Mouse (Mus musculus) heart, adult 8-10 months (tissue): ENCODE results near the gene Mettl3. TPM values are rescaled to one million over a fixed set of nuclear protein-coding genes. Genes with fewer than 3 reads are reported as not detected.

ENCODE experiments used
- DNase-seq: peaks from one replicate; pipeline ENCODE4 v3.0.0; 2022; ENCODE audit warnings: low spot score
- total RNA-seq, 4 experiments: library from RNA; stranded (reverse); gene quantifications; 2 replicates each; pipeline ENCODE4 v1.2.4; 2022

The Mettl3 gene
- total RNA-seq, 4 experiments from 2014 or later = 13.9 to 19.3 (median 16.3) TPM

- DNase-seq = no peak
Measured at GRCm38 (mm10) chr14:52295558-52296264, 9.2 kb downstream of the Mettl3 start.

DNA sequence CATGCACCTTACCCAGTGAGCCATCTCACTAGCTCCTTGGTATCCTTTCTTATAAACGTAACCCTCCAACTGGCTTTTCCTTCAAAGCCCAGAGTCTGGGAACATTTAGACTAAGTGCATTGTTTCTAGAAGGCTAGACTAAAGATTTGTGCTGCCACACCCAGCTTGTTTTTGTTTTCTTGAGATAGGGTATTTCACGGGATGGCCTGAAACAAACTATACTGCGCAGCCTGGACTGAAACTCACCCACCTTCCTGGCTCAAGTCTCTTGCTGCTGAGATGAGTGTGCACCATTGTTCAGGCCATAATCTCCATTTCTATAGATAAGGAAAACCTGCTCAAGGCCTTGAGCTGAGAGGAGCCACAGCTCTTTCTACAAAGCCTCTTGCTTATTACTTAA is 20.7 kb downstream of the Mettl3 start:
- no peak for DNase-seq

DNA sequence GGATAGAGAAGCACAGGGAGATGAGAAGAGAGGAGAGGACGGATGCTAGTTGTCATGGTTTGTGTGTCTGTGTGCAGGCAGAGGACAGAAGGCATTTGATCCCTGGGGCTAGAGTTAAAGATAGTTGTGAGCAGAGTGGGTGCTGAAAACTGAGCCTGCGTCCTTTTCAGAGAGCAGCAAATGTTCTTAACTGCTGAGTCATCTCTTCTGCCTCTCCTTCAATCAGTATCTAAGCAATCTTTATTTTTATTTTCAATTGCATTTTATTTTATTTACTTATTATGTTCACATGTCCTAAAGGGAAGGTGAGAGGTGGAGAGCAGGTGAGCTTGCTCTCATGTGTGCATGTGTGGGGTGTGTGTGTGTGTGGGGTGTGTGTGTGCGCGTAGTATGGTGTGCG is 21.3 kb downstream of the Mettl3 start:
- no peak for DNase-seq

DNA sequence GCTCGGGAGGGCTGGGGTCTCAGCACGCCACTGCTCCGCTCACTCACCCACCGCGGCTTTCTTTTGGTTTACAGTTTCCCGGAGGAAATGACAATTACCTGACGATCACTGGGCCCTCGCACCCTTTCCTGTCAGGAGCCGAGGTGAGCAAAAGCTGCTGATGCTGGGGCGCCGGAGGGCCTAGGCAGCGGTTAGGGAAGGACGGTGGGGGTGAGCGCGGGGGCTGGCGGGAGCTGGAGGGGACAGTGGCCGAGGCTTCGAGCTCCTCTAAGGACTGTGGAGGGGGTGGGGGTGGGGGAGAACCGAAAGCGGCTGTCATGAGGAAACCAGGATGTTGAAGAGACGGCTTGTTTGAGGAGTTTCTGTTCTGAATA is 25.2 kb downstream of the Mettl3 start:
- no peak for DNase-seq

- DNase-seq = peak; percentile 99
Measured at GRCm38 (mm10) chr14:52278932-52279746, 25.8 kb downstream of the Mettl3 start, which contains the start of the genes Tox4 and Rab2b. Gene Tox4, plus strand, starts transcription at chr14:52279146. Gene Rab2b, minus strand, starts transcription at chr14:52279545.

DNA sequence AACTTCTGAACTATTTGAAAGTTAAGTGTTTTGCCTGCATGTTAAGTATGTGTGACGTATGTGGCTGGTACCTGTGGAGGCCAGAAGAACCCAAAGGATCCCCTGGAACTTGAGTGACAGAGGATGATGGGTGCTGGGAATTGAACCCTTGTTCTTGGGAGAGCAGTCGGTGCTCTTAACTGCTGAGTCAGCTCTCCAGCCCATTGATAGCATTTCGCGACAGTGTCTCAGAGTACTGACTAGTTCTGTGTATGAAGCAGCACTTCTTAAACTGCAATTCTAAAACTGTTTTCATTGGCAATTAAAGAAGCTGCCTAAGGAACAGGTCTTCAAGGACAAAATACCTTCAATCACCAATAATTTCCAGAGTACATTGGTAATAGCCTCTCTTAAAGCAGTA is 27.7 kb downstream of the Mettl3 start:
- no peak for DNase-seq

DNA sequence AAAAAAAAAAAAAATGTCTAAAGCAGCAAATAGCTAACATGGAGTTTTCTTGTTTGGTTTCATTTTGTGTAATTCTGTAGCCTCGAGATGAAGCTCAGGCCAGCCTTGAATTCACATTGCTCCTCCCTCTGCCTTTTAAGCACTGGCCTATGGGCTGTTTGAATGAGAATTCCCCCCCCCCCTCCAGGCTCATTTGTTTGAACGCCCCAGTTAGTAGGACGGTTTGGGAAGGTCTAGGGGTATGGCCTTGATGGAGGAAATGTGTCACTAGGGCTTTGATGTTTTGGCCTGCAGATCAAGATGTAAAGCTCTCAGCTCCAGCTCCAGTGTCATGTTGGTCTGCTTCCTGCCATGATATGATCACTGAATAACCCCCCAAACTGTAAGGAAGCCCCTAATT is 32.1 kb downstream of the Mettl3 start:
- no peak for DNase-seq

DNA sequence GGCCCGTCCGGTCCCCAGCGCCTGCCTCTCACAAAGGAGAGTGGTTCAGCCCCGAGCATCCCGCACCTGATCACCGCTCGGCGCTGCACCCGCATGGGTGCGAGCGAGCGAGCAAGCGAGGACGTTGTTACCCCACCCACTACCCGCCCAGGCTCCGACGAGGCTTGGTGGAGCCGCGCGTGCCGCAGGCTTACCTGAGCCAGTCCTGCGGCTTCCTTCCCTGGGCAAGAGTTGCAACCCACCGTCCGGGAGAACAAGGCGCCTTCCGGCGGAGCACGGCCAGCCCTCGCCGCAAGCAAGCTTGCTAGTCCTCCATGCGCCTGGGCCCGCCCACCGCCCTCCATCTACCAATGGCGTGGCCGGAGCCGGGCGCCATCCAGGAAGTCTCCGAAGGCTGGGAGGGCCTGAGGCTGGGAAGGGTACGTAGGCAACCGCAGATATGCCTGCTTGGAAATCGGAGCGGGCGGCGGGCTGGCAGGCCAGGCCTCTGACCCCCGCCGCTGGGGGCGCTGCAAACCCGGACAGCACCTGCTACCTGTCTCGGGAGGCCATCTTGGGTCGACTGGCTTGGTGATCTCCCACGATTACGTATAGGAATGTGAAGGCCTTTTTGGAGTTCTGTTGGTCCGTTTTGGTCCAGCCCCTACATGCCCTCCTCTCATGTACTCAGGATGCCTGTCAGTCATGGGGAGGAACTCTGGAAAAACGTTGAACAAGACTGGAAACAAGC is 47.3 kb downstream of the Mettl3 start, which contains the start of gene Chd8:
Gene Chd8 (minus strand): TSS at position 297 of the 730 bp plus-strand sequence.
- peak; percentile 97 for DNase-seq

- no peak for DNase-seq
Measured at GRCm38 (mm10) chr14:52256311-52257175, 48.4 kb downstream of the Mettl3 start.

- DNase-seq = no peak
Measured at GRCm38 (mm10) chr14:52246129-52246528, 58.8 kb downstream of the Mettl3 start.

Other genes with a start within 250 kb of the Mettl3 start
- 100 to 1,000 TPM; 126 to 132 (median 128) TPM for gene Hnrnpc, start 201.1 kb downstream of the Mettl3 start, total RNA-seq
- gene Rpgrip1, start 194.4 kb downstream of the Mettl3 start, total RNA-seq = under 1 TPM in 3 of 4 experiments, not detected in 1; 0.31 to 0.41 (median 0.37) TPM
- gene Supt16, start 107.7 kb downstream of the Mettl3 start, total RNA-seq = 10 to 100 TPM; 20.7 to 26.7 (median 22.9) TPM
- 10 to 100 TPM; 26.8 to 42.5 (median 37.7) TPM for gene Chd8, start 47.3 kb downstream of the Mettl3 start, total RNA-seq
- gene Tox4, start 26.0 kb downstream of the Mettl3 start, total RNA-seq = 10 to 100 TPM; 32.9 to 37.8 (median 34.8) TPM
- 1 to 10 TPM; 3.8 to 5.6 (median 5.4) TPM for gene Rab2b, start 25.6 kb downstream of the Mettl3 start, total RNA-seq
- 1 to 10 TPM; 1.4 to 1.6 (median 1.4) TPM for gene Sall2, start 23.6 kb upstream of the Mettl3 start, total RNA-seq
- not detected for gene Olfr1513, start 51.3 kb upstream of the Mettl3 start, total RNA-seq
- gene Olfr1512, start 74.0 kb upstream of the Mettl3 start, total RNA-seq = not detected
- gene Olfr1511, start 92.3 kb upstream of the Mettl3 start, total RNA-seq = not detected
- gene Olfr1510, start 109.2 kb upstream of the Mettl3 start, total RNA-seq = not detected
- gene Olfr1509, start 137.9 kb upstream of the Mettl3 start, total RNA-seq = not detected
- not detected for gene Olfr1508, start 162.4 kb upstream of the Mettl3 start, total RNA-seq
- gene Olfr1507, start 190.6 kb upstream of the Mettl3 start, total RNA-seq = not detected